Mouse (Mus musculus) MEL (cell line): ENCODE data around the gene Ctsf. TPM values are rescaled to one million over a fixed set of nuclear protein-coding genes. Genes with fewer than 3 reads are reported as not detected.
A peak's percentile ranks its signal among the peaks of the same experiment; 100 is the strongest.

Experiments used
- DNase-seq: peaks from one replicate; pipeline ENCODE4 v3.0.0; 2011; ENCODE audit warnings: low read depth, low spot score
- H3K27ac ChIP-seq: 2 replicates; pipeline ENCODE4 v1.5.1; 2012; ENCODE audit warnings: low read depth, mild to moderate bottlenecking, control low read depth, low read length, moderate library complexity; ENCODE audit not compliant: control insufficient read depth
- H3K27me3 ChIP-seq, 2 experiments: fragments of 150-350 bp in 1 of 2; sonication (generic) in 1 of 2; 2 replicates each; pipeline ENCODE4 v1.6.1; 2012; ENCODE audit warnings: low read length in 2 of 2, mild to moderate bottlenecking in 2 of 2, improper control_type of control experiment in 1 of 2, moderate library complexity in 1 of 2; ENCODE audit not compliant: insufficient read depth in 2 of 2, control insufficient read depth in 1 of 2
- H3K36me3 ChIP-seq, 2 experiments: 2 replicates each; pipeline ENCODE4 v1.6.1; 2012 to 2014; ENCODE audit warnings: low read length in 2 of 2, improper control_type of control experiment in 1 of 2, inconsistent platforms in 1 of 2, mild to moderate bottlenecking in 1 of 2; ENCODE audit not compliant: insufficient read depth in 2 of 2, control insufficient read depth in 1 of 2
- H3K4me1 ChIP-seq, 2 experiments: fragments of 150-350 bp in 1 of 2; sonication (generic) in 1 of 2; 2 replicates each; pipeline ENCODE4 v1.6.1; 2012; ENCODE audit warnings: low read length in 2 of 2, improper control_type of control experiment in 1 of 2, mild to moderate bottlenecking in 1 of 2; ENCODE audit not compliant: insufficient read depth in 2 of 2, control insufficient read depth in 1 of 2
- H3K4me3 ChIP-seq, 2 experiments: fragments of 150-350 bp in 1 of 2; sonication (generic) in 1 of 2; 2 replicates each; pipeline ENCODE4 v1.5.1; 2012; ENCODE audit warnings: low read depth in 2 of 2, low read length in 2 of 2, mild to moderate bottlenecking in 2 of 2, moderate library complexity in 2 of 2, control low read depth in 1 of 2, improper control_type of control experiment in 1 of 2; ENCODE audit not compliant: control insufficient read depth in 1 of 2, insufficient read depth in 1 of 2
- H3K79me2 ChIP-seq: 2 replicates; pipeline ENCODE4 v1.6.1; 2012; ENCODE audit warnings: mild to moderate bottlenecking, low read length, moderate library complexity; ENCODE audit not compliant: control insufficient read depth, poor library complexity, insufficient read depth
- H3K9ac ChIP-seq: 2 replicates; pipeline ENCODE4 v1.6.1; 2012; ENCODE audit warnings: low read depth, mild to moderate bottlenecking, control low read depth, low read length, moderate library complexity; ENCODE audit not compliant: control insufficient read depth, poor library complexity, severe bottlenecking
- H3K9me3 ChIP-seq: fragments of 150-350 bp; sonication (generic); replicated peaks from 2 replicates; pipeline ENCODE4 v1.6.1; 2012; ENCODE audit warnings: mild to moderate bottlenecking, low read length, improper control_type of control experiment, moderate library complexity; ENCODE audit not compliant: insufficient read depth
- BHLHE40 ChIP-seq: IDR thresholded peaks from 2 replicates; pipeline ENCODE4 v1.6.1; 2012; ENCODE audit warnings: low read depth, mild to moderate bottlenecking, inconsistent platforms, low read length, improper control_type of control experiment, borderline replicate concordance
- CHD1 ChIP-seq: IDR thresholded peaks from 2 replicates; pipeline ENCODE4 v1.6.1; 2012; ENCODE audit warnings: low read depth, mild to moderate bottlenecking, inconsistent platforms, low read length, improper control_type of control experiment
- CHD2 ChIP-seq: IDR thresholded peaks from 2 replicates; pipeline ENCODE4 v1.6.1; 2011; ENCODE audit warnings: low read length, improper control_type of control experiment
- CTCF ChIP-seq, 3 experiments: IDR thresholded peaks in 2 of 3; conservative IDR thresholded peaks in 1 of 3; 2 replicates each; pipeline ENCODE4 v1.5.1; 2011 to 2012; ENCODE audit warnings: low read length in 3 of 3, low read depth in 2 of 3, mild to moderate bottlenecking in 2 of 3, improper control_type of control experiment in 1 of 3, inconsistent platforms in 1 of 3, mixed read lengths in 1 of 3, moderate library complexity in 1 of 3; ENCODE audit not compliant: control insufficient read depth in 1 of 3, insufficient read depth in 1 of 3, poor library complexity in 1 of 3, severe bottlenecking in 1 of 3
- E2F4 ChIP-seq: IDR thresholded peaks from 2 replicates; pipeline ENCODE4 v1.6.1; 2011; ENCODE audit warnings: low read depth, low read length, improper control_type of control experiment, borderline replicate concordance
- ELF1 ChIP-seq: IDR thresholded peaks from 2 replicates; pipeline ENCODE4 v1.6.1; 2014; ENCODE audit warnings: low read depth, mild to moderate bottlenecking, inconsistent platforms, low read length, improper control_type of control experiment, moderate library complexity
- EP300 ChIP-seq, 2 experiments: IDR thresholded peaks; 2 replicates each; pipeline ENCODE4 v1.6.1; 2011; ENCODE audit warnings: improper control_type of control experiment in 2 of 2, low read length in 2 of 2, low read depth in 1 of 2, mild to moderate bottlenecking in 1 of 2
- ETS1 ChIP-seq: IDR thresholded peaks from 2 replicates; pipeline ENCODE4 v1.6.1; 2012; ENCODE audit warnings: low read depth, mild to moderate bottlenecking, inconsistent platforms, low read length, improper control_type of control experiment, moderate library complexity
- GATA1 ChIP-seq: IDR thresholded peaks from 2 replicates; pipeline ENCODE4 v1.6.1; 2011; ENCODE audit warnings: low read depth, low read length, improper control_type of control experiment
- HCFC1 ChIP-seq: IDR thresholded peaks from 2 replicates; pipeline ENCODE4 v1.6.1; 2012; ENCODE audit warnings: low read depth, mild to moderate bottlenecking, inconsistent platforms, low read length, improper control_type of control experiment, moderate library complexity
- JUND ChIP-seq: IDR thresholded peaks from 2 replicates; pipeline ENCODE4 v1.6.1; 2011; ENCODE audit warnings: low read depth, mild to moderate bottlenecking, improper control_type of control experiment, low read length
- KAT2A ChIP-seq: conservative IDR thresholded peaks from 2 replicates; pipeline ENCODE4 v1.6.1; 2012; ENCODE audit warnings: low read depth, low read length, improper control_type of control experiment, inconsistent platforms
- MAFK ChIP-seq: IDR thresholded peaks from 2 replicates; pipeline ENCODE4 v1.6.1; 2011; ENCODE audit warnings: low read depth, mild to moderate bottlenecking, low read length, improper control_type of control experiment, borderline replicate concordance
- MAX ChIP-seq: IDR thresholded peaks from 2 replicates; pipeline ENCODE4 v1.6.1; 2011; ENCODE audit warnings: low read length, improper control_type of control experiment
- MEF2A ChIP-seq: IDR thresholded peaks from 2 replicates; pipeline ENCODE4 v1.6.1; 2014; ENCODE audit warnings: low read depth, mild to moderate bottlenecking, inconsistent platforms, low read length, improper control_type of control experiment; ENCODE audit not compliant: poor library complexity, insufficient replicate concordance, severe bottlenecking; ENCODE audit errors: extremely low read depth
- MXI1 ChIP-seq: IDR thresholded peaks from 2 replicates; pipeline ENCODE4 v1.6.1; 2011; ENCODE audit warnings: mild to moderate bottlenecking, low read depth, low read length, improper control_type of control experiment
- MYC ChIP-seq: IDR thresholded peaks from 2 replicates; pipeline ENCODE4 v1.6.1; 2011; ENCODE audit warnings: low read depth, mild to moderate bottlenecking, low read length, improper control_type of control experiment, moderate library complexity
- NELFE ChIP-seq: IDR thresholded peaks from 2 replicates; pipeline ENCODE4 v1.6.1; 2011; ENCODE audit warnings: low read depth, low read length, improper control_type of control experiment
- NRF1 ChIP-seq: IDR thresholded peaks from 2 replicates; pipeline ENCODE4 v1.6.1; 2014; ENCODE audit warnings: low read depth, mild to moderate bottlenecking, inconsistent platforms, low read length, improper control_type of control experiment, moderate library complexity; ENCODE audit not compliant: poor library complexity, insufficient read depth, severe bottlenecking
- POLR2A ChIP-seq, 2 experiments: IDR thresholded peaks; 2 replicates each; pipeline ENCODE4 v1.6.1; 2011 to 2012; ENCODE audit warnings: low read length in 2 of 2, mild to moderate bottlenecking in 2 of 2, control low read depth in 1 of 2, improper control_type of control experiment in 1 of 2, low read depth in 1 of 2, moderate library complexity in 1 of 2; ENCODE audit not compliant: control insufficient read depth in 1 of 2, insufficient read depth in 1 of 2, poor library complexity in 1 of 2
- POLR2AphosphoS2 ChIP-seq: IDR thresholded peaks from 2 replicates; pipeline ENCODE4 v1.6.1; 2011; ENCODE audit warnings: low read length, improper control_type of control experiment
- RAD21 ChIP-seq: IDR thresholded peaks from 2 replicates; pipeline ENCODE4 v1.6.1; 2011; ENCODE audit warnings: mild to moderate bottlenecking, low read depth, low read length, improper control_type of control experiment
- SMC3 ChIP-seq: IDR thresholded peaks from 2 replicates; pipeline ENCODE4 v1.6.1; 2011; ENCODE audit warnings: low read depth, low read length, improper control_type of control experiment
- TBP ChIP-seq: IDR thresholded peaks from 2 replicates; pipeline ENCODE4 v1.8.0; 2011; ENCODE audit warnings: low read depth, low read length, improper control_type of control experiment
- TCF12 ChIP-seq: IDR thresholded peaks from 2 replicates; pipeline ENCODE4 v1.6.1; 2014; ENCODE audit warnings: low read depth, mild to moderate bottlenecking, inconsistent platforms, low read length, improper control_type of control experiment, moderate library complexity
- UBTF ChIP-seq: IDR thresholded peaks from 2 replicates; pipeline ENCODE4 v1.6.1; 2012; ENCODE audit warnings: low read depth, mild to moderate bottlenecking, inconsistent platforms, low read length, improper control_type of control experiment, moderate library complexity, borderline replicate concordance; ENCODE audit not compliant: insufficient read depth
- USF2 ChIP-seq, 2 experiments: IDR thresholded peaks; 2 replicates each; pipeline ENCODE4 v1.6.1; 2011 to 2012; ENCODE audit warnings: improper control_type of control experiment in 2 of 2, low read length in 2 of 2, borderline replicate concordance in 1 of 2, inconsistent platforms in 1 of 2, low read depth in 1 of 2, mild to moderate bottlenecking in 1 of 2; ENCODE audit not compliant: insufficient read depth in 1 of 2
- ZC3H11A ChIP-seq: IDR thresholded peaks from 2 replicates; pipeline ENCODE4 v1.6.1; 2012; ENCODE audit warnings: low read depth, mild to moderate bottlenecking, inconsistent platforms, low read length, improper control_type of control experiment
- ZKSCAN1 ChIP-seq: IDR thresholded peaks from 2 replicates; pipeline ENCODE4 v1.6.1; 2012; ENCODE audit warnings: low read depth, mild to moderate bottlenecking, inconsistent platforms, low read length, improper control_type of control experiment, moderate library complexity
- polyA plus RNA-seq, 2 experiments: library from polyadenylated mRNA; stranded (reverse) in 1 of 2; unstranded in 1 of 2; fragments of >175 nt in 1 of 2; fragments of >200 nt in 1 of 2; gene quantifications; 2 replicates each; pipeline versions ENCODE4 v1.2.1 to v1.2.4; 2012; ENCODE audit warnings: low replicate concordance in 2 of 2, low read depth in 1 of 2; ENCODE audit not compliant: insufficient read length in 2 of 2, insufficient read depth in 1 of 2, missing spikeins in 1 of 2
- total RNA-seq: library from RNA; depleted of rRNA; stranded (reverse); fragments of 300-350 nt; gene quantifications from 2 replicates; pipeline ENCODE4 v1.2.3, GENCODE M21; 2012

Ctsf gene
- total and polyA plus RNA-seq, 3 experiments: not detected

DNA sequence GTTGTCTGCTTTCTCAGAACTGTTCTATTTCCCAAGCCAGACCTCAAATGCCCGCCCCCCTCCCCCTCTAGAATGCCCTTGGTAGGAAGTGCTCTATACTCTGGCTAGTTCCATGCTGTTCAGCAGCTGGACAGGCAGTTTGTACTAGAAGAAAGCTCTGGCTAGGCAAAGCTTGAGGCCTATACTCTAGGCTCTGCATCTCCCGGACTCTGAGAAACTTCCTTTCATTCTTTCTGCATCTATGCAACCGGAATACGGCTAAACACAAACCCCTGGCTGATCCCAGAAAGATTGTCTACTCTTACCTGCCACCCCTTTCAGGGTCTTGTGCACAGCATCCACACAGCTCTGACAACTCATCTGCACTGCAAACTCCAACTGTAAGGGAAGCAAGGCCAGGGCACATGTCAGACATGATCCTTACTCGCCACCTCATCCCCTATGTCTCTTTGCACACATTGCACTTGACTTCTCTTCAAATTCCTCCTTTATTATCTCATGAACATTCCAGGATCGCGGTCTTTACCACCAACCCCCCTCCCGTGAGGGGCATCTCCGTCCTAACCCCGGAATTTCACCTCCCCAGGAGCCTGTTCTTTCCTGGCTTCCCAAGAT, 16.3 kb upstream of the Ctsf start:
- Histone ChIP-seq H3K4me1 (peaks cover 17 to 19% of the 10 kb centered on the region in 2 experiments), H3K4me3 (peak overlapping the region; percentile 77 to 91), H3K9me3 (no peaks in the 10 kb centered on the region), H3K9ac (peak overlapping the region; percentile 74), H3K36me3 (peaks cover 0 to 6% of the 10 kb centered on the region in 2 experiments; a peak in 2 of 4 replicates), H3K79me2 (peaks cover 8% of the 10 kb centered on the region), H3K27ac (no peak overlapping the region), H3K27me3 (no peaks in the 10 kb centered on the region)
- DNase-seq: no peak
- TF ChIP-seq CHD1: no peak
- TF ChIP-seq POLR2A (IDR thresholded peaks at IDR 0.05; ENCODE audit: control insufficient read depth in 1 of 2, insufficient read depth in 1 of 2, low read depth in 1 of 2, low read length in 2 of 2, poor library complexity in 1 of 2): no peak
- TF ChIP-seq MXI1: no peak
- TF ChIP-seq MYC: peak; percentile 67; the same call in 1 of the 2 replicates
- TF ChIP-seq ZKSCAN1: no peak
- no peak for TF ChIP-seq TCF12
- no peak for TF ChIP-seq CHD2
- no peak for TF ChIP-seq POLR2AphosphoS2

DNA sequence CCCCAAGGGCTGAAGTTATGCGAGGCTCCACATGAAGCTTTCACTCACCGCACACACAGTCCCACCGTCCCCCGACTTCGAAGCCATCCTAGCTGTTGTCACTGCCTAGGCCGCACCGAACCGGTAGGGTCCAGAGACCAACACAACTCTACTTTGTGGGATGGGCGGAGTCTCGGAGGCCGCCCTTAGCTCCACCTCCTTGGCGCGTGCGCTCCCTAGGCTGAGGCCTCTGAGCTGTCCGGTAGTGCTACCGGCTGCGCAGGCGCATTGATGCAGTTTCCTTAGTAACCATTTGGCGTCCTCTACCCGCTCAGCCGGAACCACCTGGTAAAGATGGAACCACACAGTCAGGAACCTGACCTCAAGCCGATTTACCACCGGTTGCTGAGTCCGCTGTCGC, 15.8 kb upstream of the Ctsf start, which contains the start of the genes Ccs and Ccdc87:
TSS of gene Ccs (minus strand) at position 184 of the 400 bp plus-strand sequence.
TSS of gene Ccdc87 (plus strand) at position 218 of the 400 bp plus-strand sequence.
- Histone ChIP-seq H3K9ac (peak within 1 kb of the TSS; percentile 74), H3K9me3 (no peaks in the 10 kb centered on the region), H3K4me1 (peaks cover 17 to 19% of the 10 kb centered on the region in 2 experiments), H3K27me3 (no peaks in the 10 kb centered on the region), H3K27ac (no peak within 1 kb of the TSS), H3K79me2 (peaks cover 8% of the 10 kb centered on the region), H3K4me3 (peak within 1 kb of the TSS; percentile 77 to 91), H3K36me3 (peaks cover 0 to 6% of the 10 kb centered on the region in 2 experiments; a peak in 2 of 4 replicates)
- DNase-seq: peak; percentile 98
- TF ChIP-seq RAD21 (no peak), E2F4 (peak; percentile 23; the same call in 1 of the 2 replicates), ZC3H11A (no peak), POLR2A (IDR thresholded peaks at IDR 0.05; ENCODE audit: control insufficient read depth in 1 of 2, insufficient read depth in 1 of 2, low read depth in 1 of 2, low read length in 2 of 2, poor library complexity in 1 of 2) (peak; percentile 60 to 73), CTCF (IDR thresholded peaks at IDR 0.05 in 2 of 3, conservative IDR thresholded peaks at IDR 0.05 in 1 of 3; ENCODE audit: control insufficient read depth in 1 of 3, insufficient read depth in 1 of 3, low read depth in 2 of 3, low read length in 3 of 3, poor library complexity in 1 of 3, severe bottlenecking in 1 of 3) (no peak), USF2 (IDR thresholded peaks at IDR 0.05; ENCODE audit: borderline replicate concordance in 1 of 2, insufficient read depth in 1 of 2, low read depth in 1 of 2, low read length in 2 of 2) (no peak), BHLHE40 (no peak), MXI1 (peak; percentile 99), MAFK (no peak), TCF12 (no peak), ETS1 (peak; percentile 54; the same call in 1 of the 2 replicates), NRF1 (peak; percentile 97), ELF1 (peak; percentile 86), CHD2 (no peak), HCFC1 (peak; percentile 81), MEF2A (no peak), CHD1 (no peak), SMC3 (no peak), GATA1 (no peak), ZKSCAN1 (no peak), KAT2A (no peak; the same call in 1 of the 2 replicates), NELFE (peak; percentile 74), MAX (peak; percentile 72), MYC (0 out of 2 replicates have a peak, but pooled peaks have one; percentile 29), TBP (peak; percentile 34), UBTF (no peak), JUND (no peak), EP300 (IDR thresholded peaks at IDR 0.05; ENCODE audit: low read depth in 1 of 2, low read length in 2 of 2) (no peak)
